Mouse (Mus musculus): Measurements from ENCODE around the gene Galp.
"Not testable (repeated sequence)": the region's sequence is repeated elsewhere in the genome, so short reads cannot be mapped to it uniquely, and the experiment has no call there.

Gene Galp

DNA sequence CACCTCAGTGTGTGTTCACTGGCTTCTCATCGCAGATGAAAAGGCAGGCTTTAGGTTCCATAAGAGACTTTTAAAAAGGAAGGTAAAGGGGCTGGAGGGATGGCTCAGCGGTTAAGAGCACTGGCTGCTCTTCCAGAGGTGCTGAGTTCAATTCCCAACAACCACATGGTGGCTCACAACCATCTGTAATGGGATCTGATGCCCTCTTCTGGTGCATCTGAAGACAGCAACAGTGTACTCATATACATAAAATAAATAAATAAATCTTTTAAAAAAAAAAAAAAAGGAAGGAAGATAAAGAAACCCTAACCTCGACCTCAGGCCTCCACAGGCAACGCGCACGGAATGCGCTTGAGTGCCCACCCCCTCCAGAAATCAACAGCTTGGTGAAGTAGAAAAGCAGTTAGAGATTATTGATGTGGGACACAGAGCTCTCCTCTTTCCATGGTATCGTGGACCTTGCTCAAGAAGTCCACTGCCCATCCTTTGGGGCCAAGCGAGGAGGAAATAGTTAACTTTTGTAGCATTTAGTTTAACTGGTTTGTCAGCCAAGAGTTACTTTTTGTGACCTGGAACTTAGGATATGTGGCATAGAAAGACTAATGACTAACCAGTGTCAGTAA, 22.4 kb upstream of the Galp start:
- in situ Hi-C loops (cut with MseI, MboI): loop anchor here in 1 of 2 experiments (10.0 kb wide), 1 partner anchor 50 kb away; no protein-coding TSS in a partner anchor

GRCm38 (mm10) chr7:6179013-6179412, 17.9 kb upstream of the Galp start:
- in situ Hi-C loops (cut with MseI, MboI): loop anchor here in 1 of 2 experiments (10.0 kb wide), 1 partner anchor 54 kb away; no protein-coding TSS in a partner anchor

DNA sequence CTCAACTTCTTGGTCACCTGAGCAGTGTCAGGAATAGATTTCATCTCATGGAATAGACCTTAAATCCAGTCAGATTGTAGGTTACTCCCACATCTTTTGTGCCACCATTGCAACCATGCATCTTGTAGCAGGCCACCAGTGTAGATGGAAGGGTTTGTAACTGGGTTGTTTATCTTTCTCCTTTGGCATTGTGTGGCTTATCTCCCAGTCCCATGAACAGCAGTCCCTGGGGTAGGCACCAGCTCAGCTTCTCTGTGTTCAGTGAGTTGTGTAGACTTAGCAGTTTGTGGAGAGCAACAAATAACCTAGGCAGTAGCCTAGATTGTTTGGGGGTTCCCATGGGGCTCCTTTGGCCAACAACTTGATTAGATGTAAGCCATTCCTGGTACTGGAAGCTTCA, 14.0 kb upstream of the Galp start:
- in situ Hi-C loops (cut with MseI, MboI): loop anchor here in 1 of 2 experiments (5.0 kb wide), 1 partner anchor 56 kb away; no protein-coding TSS in a partner anchor

- in situ Hi-C loops (cut with MseI, MboI): loop anchor here in 1 of 2 experiments (5.0 kb wide), 1 partner anchor 57 kb away; no protein-coding TSS in a partner anchor
Measured at GRCm38 (mm10) chr7:6183802-6184201, 13.1 kb upstream of the Galp start.

GRCm38 (mm10) chr7:6184521-6184920, 12.4 kb upstream of the Galp start:
- in situ Hi-C loops (cut with MseI, MboI): loop anchor here in 1 of 2 experiments (5.0 kb wide), 1 partner anchor 57 kb away; no protein-coding TSS in a partner anchor

DNA sequence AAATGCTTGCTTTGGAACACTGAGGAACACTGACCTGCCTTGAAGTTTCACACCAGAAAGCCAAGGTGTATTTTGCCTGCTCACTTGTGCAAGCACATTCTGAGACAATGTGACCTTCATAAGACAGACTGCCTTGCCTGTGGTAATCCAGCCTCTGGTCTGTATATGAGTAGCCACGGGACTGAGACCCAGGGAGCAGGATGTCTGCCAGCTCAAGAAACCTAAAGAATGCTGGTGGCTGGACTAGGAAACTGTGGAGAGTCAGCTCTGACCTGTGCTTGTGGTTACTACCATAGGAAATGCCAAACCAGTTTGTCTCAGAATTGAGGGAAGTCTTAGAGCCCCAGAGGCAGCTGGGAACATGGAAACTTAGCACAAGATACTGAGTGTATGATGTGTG, 11.5 kb upstream of the Galp start:
- in situ Hi-C loops (cut with MseI, MboI): no loop called here

DNA sequence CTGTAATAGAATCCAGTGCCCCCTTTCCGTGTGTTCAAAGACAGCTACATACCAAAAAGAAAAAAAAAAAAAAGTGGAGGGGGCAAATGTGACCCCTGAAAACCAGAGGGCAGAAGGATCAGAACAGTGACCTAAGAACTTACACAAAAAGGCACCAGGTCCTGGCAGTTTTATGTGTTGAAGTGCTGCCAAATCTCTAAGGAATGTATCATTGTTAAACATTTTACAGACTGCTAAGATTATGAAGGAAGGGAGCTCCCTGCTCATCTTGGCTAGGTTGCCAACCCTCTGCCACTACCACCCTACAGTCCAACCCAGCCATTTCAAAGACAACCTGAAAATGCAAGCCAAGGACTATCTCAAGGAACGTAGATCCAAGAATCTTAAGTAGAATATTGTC, 10.7 kb upstream of the Galp start:
- in situ Hi-C loops (cut with MseI, MboI): no loop called here

GRCm38 (mm10) chr7:6186756-6187155, 10.1 kb upstream of the Galp start:
- in situ Hi-C loops (cut with MseI, MboI): no loop called here

DNA sequence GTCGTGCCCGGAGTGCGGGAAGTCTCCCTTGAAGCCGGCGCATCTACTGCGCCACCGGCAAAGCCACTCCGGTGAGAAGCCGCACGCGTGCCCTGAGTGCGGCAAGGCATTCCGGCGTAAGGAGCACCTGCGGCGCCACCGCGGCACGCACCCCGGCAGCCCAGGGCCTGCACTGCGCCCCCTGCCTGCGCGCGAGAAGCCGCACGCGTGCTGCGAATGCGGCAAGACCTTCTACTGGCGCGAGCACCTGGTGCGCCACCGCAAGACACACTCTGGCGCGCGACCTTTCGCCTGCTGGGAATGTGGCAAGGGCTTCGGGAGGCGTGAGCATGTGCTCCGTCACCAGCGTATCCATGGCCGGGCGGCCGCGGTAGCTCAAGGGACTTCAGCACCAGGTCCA, 7.3 kb upstream of the Galp start:
- in situ Hi-C loops (cut with MseI, MboI): no loop called here

GRCm38 (mm10) chr7:6191376-6191775, 5.5 kb upstream of the Galp start:
- in situ Hi-C loops (cut with MseI, MboI): loop anchor here in 1 of 2 experiments (5.0 kb wide), 1 partner anchor 64 kb away; no protein-coding TSS in a partner anchor

DNA sequence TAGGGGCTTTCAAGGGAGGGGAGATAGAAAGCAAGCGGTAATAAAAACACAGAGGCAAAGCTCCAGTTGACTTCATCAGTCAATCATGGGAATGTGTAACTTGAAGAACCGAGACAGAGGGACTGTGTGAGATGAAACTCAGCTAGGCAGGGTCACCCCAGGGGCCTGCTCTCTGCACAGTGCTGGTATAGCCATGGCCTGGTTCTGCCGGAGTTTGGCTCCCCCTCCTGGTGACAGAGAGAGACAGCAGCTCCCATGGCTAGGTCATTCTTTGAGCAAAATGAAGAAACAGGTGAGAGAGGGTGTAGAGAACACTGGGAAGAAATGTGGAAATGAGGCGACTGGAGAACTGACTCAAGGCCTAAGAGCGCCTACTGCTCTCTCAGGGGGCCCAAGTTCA, 2.8 kb upstream of the Galp start:
- in situ Hi-C loops (cut with MseI, MboI): loop anchor here in 1 of 2 experiments (5.0 kb wide), 1 partner anchor 67 kb away; no protein-coding TSS in a partner anchor

DNA sequence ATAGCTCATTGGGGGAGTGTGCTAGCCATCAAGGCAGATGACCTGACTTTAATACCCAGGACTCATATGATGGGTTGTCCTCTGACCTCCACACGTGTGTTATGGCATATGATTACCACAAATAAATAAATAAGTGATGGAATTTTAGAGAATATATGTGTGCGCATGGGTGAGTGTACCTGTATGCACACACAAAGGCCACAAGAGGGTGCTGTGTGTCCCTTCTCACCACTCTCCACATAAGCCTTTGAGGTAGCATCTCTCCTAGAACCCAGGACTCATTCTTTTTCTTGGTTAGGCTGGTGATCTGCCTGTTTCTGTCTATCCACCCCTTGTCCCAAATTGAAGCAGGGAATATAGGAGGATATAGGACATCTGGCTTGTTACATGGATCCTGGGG, 1.1 kb upstream of the Galp start:
- in situ Hi-C loops (cut with MseI, MboI): no loop called here

GRCm38 (mm10) chr7:6204200-6204599, 7.3 kb downstream of the Galp start:
- in situ Hi-C loops (cut with MseI, MboI): no loop called here

DNA sequence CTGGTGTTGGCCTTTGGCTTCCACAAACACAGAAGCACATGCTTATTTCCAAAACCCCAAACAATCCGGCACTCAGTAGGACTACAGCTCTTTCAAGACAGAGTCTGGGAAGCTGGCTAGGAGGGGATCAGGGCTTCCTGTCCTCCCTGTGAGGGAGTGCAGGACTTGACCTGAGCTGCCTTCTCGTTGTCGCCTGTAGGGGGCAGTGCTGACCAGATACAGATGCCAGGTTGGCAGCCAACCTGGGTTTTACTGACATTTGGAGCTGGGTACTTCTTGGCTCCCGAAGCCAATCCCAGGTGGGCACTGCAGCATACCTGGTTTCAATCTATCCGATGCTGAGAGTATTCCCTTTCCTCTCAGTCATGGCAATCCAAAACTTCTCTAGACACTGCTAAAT, 16.3 kb downstream of the Galp start:
- in situ Hi-C loops (cut with MseI, MboI): no loop called here

- in situ Hi-C loops (cut with MseI, MboI): not testable (repeated sequence)
Measured at GRCm38 (mm10) chr7:6214691-6215090, 17.8 kb downstream of the Galp start.

DNA sequence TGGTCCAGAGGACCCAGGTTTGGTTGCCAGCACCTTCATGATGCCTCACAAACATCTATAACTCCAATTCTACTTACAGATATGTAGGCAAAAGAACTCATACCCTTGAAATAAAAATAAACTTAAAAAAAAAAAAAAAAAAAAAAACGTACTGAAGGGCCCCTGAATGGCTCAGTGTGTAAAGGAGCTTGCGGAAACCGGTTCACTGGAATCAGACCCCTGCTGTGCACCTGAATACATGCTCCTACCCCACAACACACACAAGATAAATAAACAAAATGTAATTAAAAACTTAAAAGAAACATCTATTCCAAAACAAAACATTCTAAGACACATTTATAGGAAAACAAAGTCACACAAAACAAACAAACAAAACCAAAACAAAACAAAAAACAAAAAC, 23.3 kb downstream of the Galp start:
- in situ Hi-C loops (cut with MseI, MboI): no loop called here

DNA sequence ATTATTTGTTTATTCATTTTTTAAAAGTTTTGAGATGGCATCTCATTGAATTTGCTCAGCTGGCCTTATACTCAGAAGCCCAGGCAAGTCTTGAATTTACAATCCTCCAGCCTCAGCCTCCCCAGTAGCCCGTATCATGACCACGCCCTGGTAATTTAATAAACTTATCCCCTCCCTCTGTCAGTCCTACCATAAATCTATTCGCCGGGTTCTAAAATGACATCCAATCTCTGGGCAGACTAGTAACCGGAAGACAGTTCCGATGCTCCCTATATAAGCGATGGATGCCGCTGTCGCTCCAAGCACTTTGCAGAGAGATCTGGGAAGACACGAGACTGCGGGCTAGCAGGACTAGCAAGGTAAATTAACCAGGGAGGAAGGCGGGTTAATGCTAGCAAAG, 25.1 kb downstream of the Galp start, which contains the start of gene Zscan5b:
Gene Zscan5b, plus strand, starts transcription at position 301 of the 400 bp plus-strand sequence.
- in situ Hi-C loops (cut with MseI, MboI): no loop called here

GRCm38 (mm10) chr7:6228491-6228890, 31.6 kb downstream of the Galp start:
- in situ Hi-C loops (cut with MseI, MboI): not testable (repeated sequence)

GRCm38 (mm10) chr7:6239787-6240186, 42.9 kb downstream of the Galp start:
- in situ Hi-C loops (cut with MseI, MboI): no loop called here

- in situ Hi-C loops (cut with MseI, MboI): not testable (repeated sequence)
Measured at GRCm38 (mm10) chr7:6240841-6241425, 44.0 kb downstream of the Galp start.

GRCm38 (mm10) chr7:6244361-6245292, 47.7 kb downstream of the Galp start:
- in situ Hi-C loops (cut with MseI, MboI): no loop called here

- in situ Hi-C loops (cut with MseI, MboI): no loop called here
Measured at GRCm38 (mm10) chr7:6252410-6252809, 55.5 kb downstream of the Galp start, which contains the start of gene Epp13. Gene Epp13, plus strand, starts transcription at chr7:6252710.
